Mouse (Mus musculus): ENCODE measurements around the gene Gatd1. TPM values are rescaled to one million over a fixed set of nuclear protein-coding genes. Genes with fewer than 3 reads are reported as not detected.

Gene Gatd1
- 10 to 100 TPM; 19.7 to 19.9 TPM for total RNA-seq (2023)

GRCm38 (mm10) chr7:141413809-141414584 is at the start of gene Gatd1:
Gatd1 (minus strand) TSS chr7:141414136.

GRCm38 (mm10) chr7:141460391-141461113 is 46.6 kb upstream of the Gatd1 start, which contains the start of gene Cracr2b:
Cracr2b (plus strand) TSS chr7:141461094.

GRCm38 (mm10) chr7:141454967-141455551 is 41.1 kb upstream of the Gatd1 start, which contains the start of gene Pnpla2:
Pnpla2 (plus strand) TSS chr7:141455198.

DNA sequence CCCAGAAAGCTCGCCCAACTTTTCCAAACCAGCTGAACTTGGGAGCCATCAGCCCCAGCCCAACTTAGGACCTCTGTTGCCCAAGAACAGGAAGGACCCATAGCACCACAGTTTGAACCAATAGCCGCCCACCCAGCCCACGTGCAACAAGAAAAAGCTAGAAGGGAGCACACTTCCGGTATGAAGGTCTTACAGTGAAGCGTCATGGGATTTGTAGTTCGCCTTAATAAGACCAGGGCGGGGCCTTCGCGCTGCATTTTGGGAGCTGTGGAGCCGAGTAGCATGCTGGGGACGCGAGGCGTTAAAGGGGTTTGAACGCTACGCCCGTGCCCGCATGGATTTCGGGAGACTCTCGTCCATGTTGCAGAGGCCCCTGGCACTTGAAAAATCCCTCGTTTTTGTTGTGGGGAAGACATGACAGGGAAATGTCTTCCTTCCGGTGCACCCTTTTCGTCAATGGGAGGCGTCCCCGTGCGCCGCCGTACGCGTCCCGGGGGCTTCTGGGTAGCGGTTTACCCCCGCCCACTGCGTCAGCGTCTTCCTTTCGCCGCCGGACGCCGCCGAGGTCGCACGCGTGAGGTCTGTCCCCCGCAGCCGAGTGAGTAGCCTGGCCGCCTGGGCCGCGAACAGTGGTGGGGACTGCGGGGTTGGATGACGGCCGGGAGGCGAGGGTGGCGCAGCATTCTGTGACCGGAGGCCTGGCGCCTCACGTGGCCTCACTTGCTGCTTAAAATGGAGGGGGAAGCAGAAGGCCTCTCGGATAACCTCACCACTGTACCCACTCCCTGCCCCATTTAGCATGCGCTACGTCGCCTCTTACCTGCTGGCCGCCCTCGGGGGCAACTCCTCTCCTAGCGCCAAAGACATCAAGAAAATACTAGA is 33.4 kb upstream of the Gatd1 start, which contains the start of gene Rplp2:
Rplp2 (plus strand) TSS at position 261 of the 882 bp plus-strand sequence.

GRCm38 (mm10) chr7:141443828-141444237 is 29.9 kb upstream of the Gatd1 start, which contains the start of gene Pidd1:
Pidd1 (minus strand) TSS chr7:141444025.

DNA sequence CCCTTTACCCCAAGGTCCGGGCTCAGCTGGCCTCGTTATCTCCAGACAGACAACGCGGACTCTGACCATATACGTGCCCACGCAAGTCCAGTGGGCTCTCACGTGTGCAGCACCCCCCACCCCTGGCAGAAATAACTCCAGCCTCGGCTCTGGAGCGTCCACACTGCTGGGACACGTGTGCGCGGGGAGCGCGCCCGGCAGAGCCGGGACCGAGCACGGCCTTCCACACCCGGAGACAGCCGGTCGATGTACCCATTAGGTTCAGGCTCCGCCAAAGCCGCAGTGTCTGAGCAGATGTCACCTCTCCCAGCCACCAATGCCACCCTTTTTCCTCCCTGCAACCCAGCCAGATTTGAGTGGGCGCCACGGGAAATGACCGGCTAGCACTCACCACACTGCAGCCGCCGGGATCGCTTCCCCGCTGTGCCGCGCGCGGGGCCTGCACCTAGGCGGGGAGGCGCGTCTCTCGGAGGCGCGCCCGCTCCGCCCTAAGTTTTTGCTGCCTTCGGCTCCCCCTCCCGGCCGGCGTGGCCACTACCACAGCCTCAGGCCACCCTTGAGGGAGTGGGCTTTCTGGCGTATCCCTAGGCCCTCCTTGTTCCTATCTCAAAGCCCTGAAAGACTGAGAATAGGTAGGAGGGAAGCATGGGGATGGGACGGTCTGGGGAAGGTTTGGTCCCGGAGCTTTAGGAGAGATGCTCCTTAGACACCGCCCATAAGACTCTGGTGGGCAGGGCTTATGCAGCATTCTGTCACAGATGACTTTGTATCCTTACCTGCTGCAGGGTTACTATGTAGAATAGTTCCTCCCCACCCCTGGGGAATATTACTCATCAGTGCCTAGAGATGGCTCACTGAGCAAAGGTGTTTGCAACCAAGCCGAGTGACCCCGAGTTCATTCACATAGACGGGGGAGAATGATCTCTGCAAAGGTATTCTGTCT is 23.5 kb upstream of the Gatd1 start, which contains the start of gene Slc25a22:
Slc25a22 (minus strand) TSS at position 715 of the 943 bp plus-strand sequence.

GRCm38 (mm10) chr7:141429310-141429709 is 15.4 kb upstream of the Gatd1 start, which contains the start of gene Cend1:
Cend1 (minus strand) TSS chr7:141429491.

DNA sequence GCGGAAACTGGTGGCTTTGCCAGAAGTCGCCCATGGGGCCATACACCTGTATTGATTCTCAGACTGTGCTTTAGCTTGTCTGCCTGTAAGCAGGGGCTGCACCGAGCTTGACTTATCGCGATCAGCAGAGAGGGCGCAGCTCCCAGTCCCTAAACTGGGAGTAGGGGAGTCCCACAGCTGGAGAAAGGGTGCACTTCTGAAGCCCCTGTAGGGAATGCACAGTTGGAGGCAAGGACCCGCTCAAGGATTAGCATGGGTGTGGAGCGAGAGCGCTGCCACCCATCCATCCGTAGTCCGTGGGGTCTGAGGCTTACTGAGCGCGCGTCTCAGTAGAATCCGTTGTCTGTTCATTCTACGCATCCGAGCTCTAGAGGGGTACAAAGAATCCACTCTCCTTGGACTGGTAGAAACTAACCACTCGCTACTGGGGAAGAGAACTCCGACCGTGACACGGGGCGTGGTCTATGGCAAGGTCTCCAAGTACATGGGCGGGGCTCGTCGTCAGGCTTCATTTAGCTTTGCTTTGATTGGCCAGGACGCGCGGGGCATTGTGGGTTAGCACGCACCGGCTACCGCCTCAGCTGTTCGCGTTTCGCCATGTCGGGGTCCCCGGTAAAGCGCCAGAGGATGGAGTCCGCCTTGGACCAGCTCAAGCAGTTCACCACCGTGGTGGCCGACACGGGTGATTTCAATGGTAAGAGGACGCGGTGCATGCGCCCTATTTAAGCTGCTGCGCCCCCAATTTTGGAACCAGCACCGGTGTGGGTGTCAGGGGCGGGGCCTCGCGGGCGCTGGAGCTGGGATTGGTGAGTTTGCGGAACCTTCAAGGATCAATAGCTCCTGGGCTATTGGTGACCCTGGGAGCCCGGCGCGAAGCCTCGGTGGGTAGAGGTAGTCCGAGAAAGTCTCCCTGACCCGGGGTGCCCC is 22.0 kb downstream of the Gatd1 start, which contains the start of gene Taldo1:
Taldo1 (plus strand) TSS at position 575 of the 927 bp plus-strand sequence.

Other genes with a start within 250 kb of the Gatd1 start
- 100 to 1,000 TPM in 1 of 2 experiments, 10 to 100 TPM in 1; 85.6 to 106 TPM for gene Rnh1, start 241.3 kb downstream of the Gatd1 start, total RNA-seq (2023)
- gene Hras, start 220.1 kb downstream of the Gatd1 start, total RNA-seq (2023): 10 to 100 TPM; 30.0 to 30.9 TPM
- 1 to 10 TPM; 3.8 to 5.6 TPM for gene Lrrc56, start 220.0 kb downstream of the Gatd1 start, total RNA-seq (2023)
- gene Lmntd2, start 200.1 kb downstream of the Gatd1 start, total RNA-seq (2023): under 1 TPM; 0.18 to 0.22 TPM
- 1 to 10 TPM; 4.0 to 5.0 TPM for gene Rassf7, start 198.3 kb downstream of the Gatd1 start, total RNA-seq (2023)
- gene Phrf1, start 185.4 kb downstream of the Gatd1 start, total RNA-seq (2023): 10 to 100 TPM; 77.4 to 85.4 TPM
- gene Irf7, start 147.7 kb downstream of the Gatd1 start, total RNA-seq (2023): 10 to 100 TPM; 27.7 to 35.2 TPM
- not detected for gene Cdhr5, start 137.3 kb downstream of the Gatd1 start, total RNA-seq (2023)
- gene Sct, start 135.0 kb downstream of the Gatd1 start, total RNA-seq (2023): not detected
- gene Drd4, start 122.1 kb downstream of the Gatd1 start, total RNA-seq (2023): not detected
- 10 to 100 TPM; 29.1 to 29.5 TPM for gene Deaf1, start 86.4 kb downstream of the Gatd1 start, total RNA-seq (2023)
- gene Tmem80, start 86.4 kb downstream of the Gatd1 start, total RNA-seq (2023): 10 to 100 TPM in 1 of 2 experiments, 1 to 10 TPM in 1; 9.5 to 10.8 TPM
- under 1 TPM in 1 of 2 experiments, not detected in 1; 0.78 TPM for gene Eps8l2, start 75.3 kb downstream of the Gatd1 start, total RNA-seq (2023)
- gene Taldo1, start 21.9 kb downstream of the Gatd1 start, total RNA-seq (2023): 100 to 1,000 TPM; 737 to 741 TPM
- gene Cend1, start 15.4 kb upstream of the Gatd1 start, total RNA-seq (2023): not detected
- gene Slc25a22, start 23.8 kb upstream of the Gatd1 start, total RNA-seq (2023): 10 to 100 TPM; 14.0 to 16.2 TPM
- gene Pidd1, start 29.9 kb upstream of the Gatd1 start, total RNA-seq (2023): 10 to 100 TPM in 1 of 2 experiments, 1 to 10 TPM in 1; 8.2 to 10.7 TPM
- gene Rplp2, start 33.2 kb upstream of the Gatd1 start, total RNA-seq (2023): 100 to 1,000 TPM; 666 to 909 TPM
- 100 to 1,000 TPM in 1 of 2 experiments, 10 to 100 TPM in 1; 90.8 to 112 TPM for gene Pnpla2, start 41.1 kb upstream of the Gatd1 start, total RNA-seq (2023)
- gene Cracr2b, start 47.0 kb upstream of the Gatd1 start, total RNA-seq (2023): 1 to 10 TPM; 4.0 to 9.5 TPM
- 10 to 100 TPM; 12.0 to 15.6 TPM for gene Cd151, start 53.3 kb upstream of the Gatd1 start, total RNA-seq (2023)
- 10 to 100 TPM in 1 of 2 experiments, 1 to 10 TPM in 1; 8.9 to 11.4 TPM for gene Polr2l, start 61.0 kb upstream of the Gatd1 start, total RNA-seq (2023)
- 1 to 10 TPM; 2.2 to 3.7 TPM for gene Tspan4, start 61.1 kb upstream of the Gatd1 start, total RNA-seq (2023)
- gene Chid1, start 125.7 kb upstream of the Gatd1 start, total RNA-seq (2023): 10 to 100 TPM; 14.7 to 26.4 TPM
- 10 to 100 TPM; 89.6 to 89.9 TPM for gene Ap2a2, start 148.0 kb upstream of the Gatd1 start, total RNA-seq (2023)
- under 1 TPM; 0.11 to 0.53 TPM for gene Muc6, start 241.2 kb upstream of the Gatd1 start, total RNA-seq (2023)